Mouse (Mus musculus) adrenal gland, adult 2 months (tissue): Measurements from ENCODE around the gene Nphs1. TPM values are rescaled to one million over a fixed set of nuclear protein-coding genes. Genes with fewer than 3 reads are reported as not detected.
"Not testable (repeated sequence)": the region's sequence is repeated elsewhere in the genome, so short reads cannot be mapped to it uniquely, and the experiment has no call there.

Source experiments
- DNase-seq: peaks from one replicate; pipeline ENCODE4 v3.0.0; 2021
- polyA plus RNA-seq: library from polyadenylated mRNA; depleted of rRNA; stranded (reverse); fragments of >200 nt; gene quantifications from 2 replicates; pipeline ENCODE4 v1.2.3, GENCODE M21; 2012
- total RNA-seq, 2 experiments: library from RNA; stranded (reverse); gene quantifications; 2 replicates each; pipeline ENCODE4 v1.2.3; 2021

Gene Nphs1
- total and polyA plus RNA-seq, 3 experiments: not detected

- peak; percentile 78 for DNase-seq
Measured at GRCm38 (mm10) chr7:30492765-30493164, 34.6 kb downstream of the Nphs1 start.

GRCm38 (mm10) chr7:30493401-30493931 lies 35.4 kb downstream of the Nphs1 start, which contains the start of gene Prodh2:
TSS of gene Prodh2 (plus strand) at chr7:30493622.
- no peak for DNase-seq

DNA sequence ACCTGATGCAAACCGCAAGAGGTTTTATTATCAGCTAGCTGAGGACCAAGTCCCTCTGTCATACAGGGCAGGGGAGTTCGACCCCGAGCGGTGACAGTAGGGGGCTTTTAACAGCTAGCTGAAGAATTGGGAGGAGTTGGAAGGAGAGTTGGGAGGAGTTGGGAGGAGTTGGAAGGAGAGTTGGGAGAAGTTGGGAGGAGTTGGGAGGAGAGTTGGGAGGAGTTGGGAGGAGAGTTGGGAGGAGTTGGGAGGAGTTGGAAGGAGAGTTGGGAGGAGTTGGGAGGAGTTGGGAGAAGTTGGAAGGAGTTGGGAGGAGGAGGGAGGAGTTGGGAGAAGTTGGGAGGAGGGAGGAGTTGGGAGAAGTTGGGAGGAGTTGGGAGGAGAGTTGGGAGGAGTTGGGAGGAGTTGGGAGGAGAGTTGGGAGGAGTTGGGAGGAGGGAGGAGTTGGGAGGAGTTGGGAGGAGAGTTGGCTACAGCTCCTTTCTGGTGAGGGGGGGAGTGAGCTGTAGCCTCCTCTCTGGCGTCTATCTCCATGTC lies 37.5 kb downstream of the Nphs1 start:
- not testable (repeated sequence) for DNase-seq

GRCm38 (mm10) chr7:30501159-30501558 lies 43.0 kb downstream of the Nphs1 start:
- DNase-seq: not testable (repeated sequence)

DNA sequence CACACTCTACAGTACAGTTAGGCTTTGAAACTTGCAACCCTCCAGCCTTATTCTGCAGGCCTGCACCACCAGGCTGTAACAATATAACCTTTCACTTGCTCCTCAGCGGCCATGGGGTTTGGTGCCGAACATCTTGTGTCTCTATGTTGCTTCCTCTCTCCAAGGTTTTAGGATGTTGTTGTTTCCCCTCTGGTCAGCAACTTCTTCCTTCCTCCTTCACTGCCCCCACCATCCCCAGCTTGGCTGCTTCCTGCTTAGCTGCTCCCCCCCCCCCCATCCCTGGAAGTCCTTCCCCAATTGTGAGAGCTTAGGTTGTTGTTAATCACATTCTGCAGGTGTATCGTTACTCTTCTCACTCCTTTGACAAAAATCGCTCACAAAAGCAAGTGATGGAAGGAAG lies 49.9 kb downstream of the Nphs1 start:
- DNase-seq: no peak

GRCm38 (mm10) chr7:30515003-30515760 lies 57.1 kb downstream of the Nphs1 start:
- no peak for DNase-seq

GRCm38 (mm10) chr7:30518325-30518724 lies 60.2 kb downstream of the Nphs1 start:
- DNase-seq: no peak

DNA sequence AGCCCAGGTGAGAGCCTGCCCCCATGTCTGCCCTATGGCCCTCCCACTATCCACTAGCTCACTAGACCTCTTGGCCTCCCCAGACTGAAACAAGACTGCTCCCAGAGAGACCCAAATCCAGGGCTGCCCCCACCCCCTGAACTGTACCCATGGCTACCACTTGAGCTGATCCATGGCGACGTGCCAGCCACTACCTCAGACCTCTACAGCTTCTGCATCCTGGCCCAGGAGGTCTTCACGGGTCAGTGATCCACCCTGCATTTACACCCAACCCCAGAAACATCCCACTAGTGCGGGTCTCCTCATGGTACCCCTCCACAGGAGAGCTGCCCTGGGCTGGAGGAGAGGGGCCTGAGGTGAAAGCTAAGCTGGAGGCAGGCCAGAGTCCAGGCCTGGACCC lies 62.3 kb downstream of the Nphs1 start:
- no peak for DNase-seq

DNA sequence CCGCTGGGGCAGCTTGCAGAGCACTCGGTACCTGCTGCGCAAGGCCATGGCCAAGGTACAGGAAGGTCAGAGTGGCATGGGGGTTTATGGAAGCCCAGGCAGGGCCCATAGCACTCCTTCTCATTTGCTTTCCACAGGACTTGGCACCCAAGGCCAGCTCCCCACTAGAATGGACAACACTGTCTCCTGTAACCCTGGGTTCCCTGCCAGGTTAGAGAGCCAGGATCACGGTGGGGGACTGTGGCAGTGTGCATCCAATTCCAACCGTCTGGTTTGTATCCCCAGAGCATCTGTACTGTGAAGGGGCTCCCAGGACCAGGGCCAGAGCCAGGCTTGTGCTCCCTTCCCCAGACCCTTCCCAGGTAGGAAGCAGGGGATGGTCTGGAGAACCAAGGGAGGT lies 62.7 kb downstream of the Nphs1 start:
- no peak for DNase-seq

- DNase-seq: no peak
Measured at GRCm38 (mm10) chr7:30522871-30523270, 64.8 kb downstream of the Nphs1 start.

- DNase-seq: peak; percentile 33
Measured at GRCm38 (mm10) chr7:30524487-30524886, 66.4 kb downstream of the Nphs1 start.

DNA sequence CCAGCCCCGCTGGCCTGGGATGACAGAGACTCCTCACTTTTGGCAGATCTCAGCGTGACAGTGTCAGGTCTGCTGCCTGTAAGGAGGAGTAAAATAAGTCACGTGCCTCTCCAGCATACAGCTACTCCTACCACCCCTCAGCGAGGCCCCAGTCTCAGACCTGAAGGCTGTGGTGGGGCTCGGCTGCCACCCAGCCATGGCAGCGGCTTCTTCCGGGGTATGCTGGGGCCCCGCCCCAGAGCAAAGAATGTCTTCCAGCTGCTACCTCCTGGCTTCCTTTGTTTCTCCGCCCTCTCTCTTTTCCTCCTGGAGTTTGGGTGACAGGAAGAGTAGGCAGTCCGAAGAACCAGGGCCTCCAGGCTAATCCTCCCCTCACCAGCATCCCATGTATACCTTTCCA lies 67.8 kb downstream of the Nphs1 start:
- no peak for DNase-seq

- no peak for DNase-seq
Measured at GRCm38 (mm10) chr7:30526399-30526798, 68.3 kb downstream of the Nphs1 start.

GRCm38 (mm10) chr7:30526981-30527380 lies 68.9 kb downstream of the Nphs1 start:
- DNase-seq: no peak

DNA sequence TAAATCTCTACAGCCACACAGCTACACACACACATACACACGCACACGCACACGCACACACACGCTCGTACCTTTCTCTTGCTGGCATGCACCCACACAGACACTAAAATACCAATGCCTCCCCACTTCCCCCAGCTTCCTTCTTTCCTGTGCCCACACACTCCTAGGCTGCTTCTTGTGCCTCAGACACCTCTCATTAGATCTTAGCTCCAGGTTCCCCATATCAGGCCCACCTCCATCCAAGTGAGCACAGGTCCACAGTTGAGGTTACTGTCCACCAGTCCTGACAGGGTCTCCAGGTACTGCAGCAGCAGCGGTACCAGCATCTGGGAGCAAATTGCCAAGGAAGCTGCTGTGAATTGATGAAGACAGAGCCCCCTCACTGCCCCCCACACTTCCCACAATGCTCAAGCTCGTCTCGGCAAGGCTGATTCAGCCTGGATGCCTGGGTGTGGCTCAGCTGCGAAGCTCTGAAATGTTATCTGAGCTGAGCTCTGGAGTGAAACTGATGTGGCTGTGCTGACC lies 73.2 kb downstream of the Nphs1 start:
- no peak for DNase-seq

- no peak for DNase-seq
Measured at GRCm38 (mm10) chr7:30532931-30533330, 74.8 kb downstream of the Nphs1 start.

- DNase-seq: no peak
Measured at GRCm38 (mm10) chr7:30533941-30534632, 76.0 kb downstream of the Nphs1 start.

GRCm38 (mm10) chr7:30534633-30535577 lies 76.8 kb downstream of the Nphs1 start, which contains the start of gene Arhgap33:
TSS of gene Arhgap33 (minus strand) at chr7:30535060.
- peak; percentile 97 for DNase-seq
